Mouse (Mus musculus): ENCODE data around the gene Dck.

The Dck gene

GRCm38 (mm10) chr5:88791256-88792245 lies 26.8 kb downstream of the Dck start:
- DNase-seq (ENCODE audit: extremely low spot score, low spot score) = peak; percentile 61

- DNase-seq (ENCODE audit: extremely low spot score, low spot score) = no peak
These were observed 28.9 kb downstream of the Dck start for GRCm38 (mm10) chr5:88793676-88794075.

DNA sequence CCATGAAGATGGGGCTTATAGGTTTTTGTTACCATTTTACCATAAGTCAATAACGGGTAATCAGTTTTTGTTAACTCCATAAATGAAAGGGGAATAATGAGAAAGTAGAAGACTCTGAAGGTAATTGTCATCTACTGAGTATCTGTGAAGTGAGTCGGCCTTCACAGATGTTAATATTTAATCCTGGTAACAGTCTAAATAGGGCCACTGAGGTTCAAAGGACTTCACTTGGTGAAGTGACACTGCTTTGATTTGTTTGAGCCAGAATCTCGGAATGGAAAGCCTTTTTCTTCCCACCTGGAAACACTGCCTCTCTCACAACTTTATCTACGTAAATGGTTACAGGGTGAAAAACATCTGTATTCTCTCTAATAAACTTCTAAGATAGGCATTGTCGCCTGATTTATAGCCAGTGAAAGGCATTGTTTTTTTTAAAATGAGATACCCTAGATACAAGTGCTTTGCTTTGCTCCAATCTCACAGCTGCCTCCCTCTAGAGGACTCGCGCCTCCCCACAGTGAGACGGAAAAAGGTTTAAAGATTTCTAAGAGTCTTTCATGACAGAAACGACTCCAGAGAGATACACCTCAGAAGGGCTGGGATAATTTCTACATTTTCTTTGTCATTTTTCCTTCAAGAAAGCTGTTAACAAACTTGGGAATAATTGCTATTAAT lies 31.3 kb downstream of the Dck start:
- DNase-seq (ENCODE audit: extremely low spot score, low spot score) = no peak

DNA sequence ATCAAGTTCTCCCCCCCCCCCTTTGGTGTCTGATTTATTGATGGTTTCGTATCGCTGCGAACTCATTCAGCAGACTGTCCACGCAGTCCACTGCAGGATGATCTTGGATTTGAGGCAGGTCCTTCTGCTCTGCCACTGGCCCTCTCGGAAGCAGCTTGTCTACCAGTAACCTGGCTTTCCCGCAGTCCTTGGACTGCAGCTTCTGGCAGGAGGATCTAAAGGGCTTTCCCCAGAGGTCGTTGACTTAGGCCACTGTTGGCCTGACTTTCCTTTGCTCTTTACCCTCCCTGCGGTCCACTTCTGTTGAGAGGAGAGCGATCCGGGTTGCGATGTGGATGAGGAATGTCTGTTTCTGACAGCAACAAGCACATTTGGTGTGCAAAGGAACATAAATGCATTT lies 31.8 kb downstream of the Dck start:
- DNase-seq (ENCODE audit: extremely low spot score, low spot score) = no peak

- no peak for DNase-seq (ENCODE audit: extremely low spot score, low spot score)
These were observed 32.3 kb downstream of the Dck start for GRCm38 (mm10) chr5:88797121-88797520.

- no peak for DNase-seq (ENCODE audit: extremely low spot score, low spot score)
These were observed 40.8 kb downstream of the Dck start for GRCm38 (mm10) chr5:88805616-88806015.

GRCm38 (mm10) chr5:88806278-88806677 lies 41.5 kb downstream of the Dck start:
- no peak for DNase-seq (ENCODE audit: extremely low spot score, low spot score)

GRCm38 (mm10) chr5:88807342-88807741 lies 42.5 kb downstream of the Dck start:
- DNase-seq (ENCODE audit: extremely low spot score, low spot score) = no peak

DNA sequence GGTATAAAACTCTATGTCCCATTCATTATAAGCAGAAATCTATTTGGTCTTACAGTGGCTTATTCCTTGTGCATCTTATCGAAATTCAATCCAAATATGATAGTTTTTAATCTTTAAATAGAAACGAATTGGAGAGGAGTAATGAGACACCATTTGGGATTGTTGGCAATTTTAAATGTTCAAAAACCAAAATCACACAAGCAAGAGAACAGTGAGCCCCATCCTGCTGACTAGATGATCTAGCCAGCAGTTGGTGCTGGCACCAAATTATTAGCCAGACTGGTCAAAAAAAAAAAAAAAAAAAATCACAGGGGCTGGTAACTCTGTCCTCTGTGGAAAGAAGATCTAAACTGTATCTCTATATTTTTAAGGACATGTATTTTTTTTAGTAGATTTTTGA lies 48.4 kb downstream of the Dck start:
- DNase-seq (ENCODE audit: extremely low spot score, low spot score) = no peak

DNA sequence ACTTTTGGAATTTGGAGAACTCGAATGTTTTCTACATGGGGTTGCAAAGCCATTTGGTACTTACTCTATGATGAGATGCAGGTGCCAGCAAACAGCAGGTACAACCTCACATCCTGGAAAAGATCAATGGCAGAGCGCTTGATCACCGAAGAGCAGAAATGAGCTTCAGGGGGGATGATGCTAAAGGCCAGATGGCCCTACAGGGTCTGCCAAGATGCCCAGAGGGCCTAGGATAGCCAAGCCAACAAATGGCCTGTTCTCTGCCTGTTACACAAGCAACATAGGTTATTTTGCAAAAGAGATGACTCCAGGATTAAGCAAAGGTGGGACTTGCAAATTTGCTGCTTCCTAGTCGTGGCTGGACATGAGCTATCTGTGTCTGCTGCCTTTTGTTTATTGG lies 49.8 kb downstream of the Dck start:
- DNase-seq (ENCODE audit: extremely low spot score, low spot score) = no peak

DNA sequence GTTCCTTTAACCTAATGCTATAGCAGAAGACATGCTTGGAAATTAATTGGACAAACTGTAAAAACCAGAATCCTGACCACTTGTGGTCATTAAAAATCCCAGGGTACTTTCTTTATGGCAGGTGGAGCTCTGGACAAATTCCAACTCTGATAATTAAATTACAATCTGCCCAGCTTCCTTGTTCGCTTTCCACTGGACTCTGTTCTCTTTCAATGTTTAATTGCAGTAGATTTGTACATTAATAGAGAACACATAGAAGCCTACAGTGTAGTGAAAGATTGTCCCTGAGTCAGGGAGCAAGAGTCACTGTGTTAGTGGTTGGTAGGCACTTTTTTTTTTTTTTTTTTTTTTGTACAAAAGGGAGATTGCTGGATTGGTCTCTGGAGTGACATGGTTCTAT lies 56.7 kb downstream of the Dck start:
- no peak for DNase-seq (ENCODE audit: extremely low spot score, low spot score)

DNA sequence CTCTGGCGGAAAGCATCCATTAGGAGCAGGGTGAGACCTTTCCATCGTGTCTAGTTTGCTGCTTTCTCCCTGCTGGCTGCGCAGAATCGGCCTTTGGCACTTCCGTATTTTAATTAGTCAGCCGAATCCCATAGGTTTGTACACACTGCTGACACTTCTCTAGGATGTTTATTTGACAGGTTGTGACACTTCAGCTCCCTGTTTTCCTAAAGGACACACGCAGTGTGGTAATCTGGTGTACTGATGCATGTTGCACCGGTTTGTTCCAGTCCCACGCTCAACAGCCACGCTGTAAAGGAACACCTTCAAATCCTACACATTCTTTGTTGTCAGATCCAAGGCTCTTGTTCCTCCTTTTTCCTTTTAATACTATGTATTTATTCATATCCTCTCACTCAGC lies 60.0 kb downstream of the Dck start:
- no peak for DNase-seq (ENCODE audit: extremely low spot score, low spot score)

DNA sequence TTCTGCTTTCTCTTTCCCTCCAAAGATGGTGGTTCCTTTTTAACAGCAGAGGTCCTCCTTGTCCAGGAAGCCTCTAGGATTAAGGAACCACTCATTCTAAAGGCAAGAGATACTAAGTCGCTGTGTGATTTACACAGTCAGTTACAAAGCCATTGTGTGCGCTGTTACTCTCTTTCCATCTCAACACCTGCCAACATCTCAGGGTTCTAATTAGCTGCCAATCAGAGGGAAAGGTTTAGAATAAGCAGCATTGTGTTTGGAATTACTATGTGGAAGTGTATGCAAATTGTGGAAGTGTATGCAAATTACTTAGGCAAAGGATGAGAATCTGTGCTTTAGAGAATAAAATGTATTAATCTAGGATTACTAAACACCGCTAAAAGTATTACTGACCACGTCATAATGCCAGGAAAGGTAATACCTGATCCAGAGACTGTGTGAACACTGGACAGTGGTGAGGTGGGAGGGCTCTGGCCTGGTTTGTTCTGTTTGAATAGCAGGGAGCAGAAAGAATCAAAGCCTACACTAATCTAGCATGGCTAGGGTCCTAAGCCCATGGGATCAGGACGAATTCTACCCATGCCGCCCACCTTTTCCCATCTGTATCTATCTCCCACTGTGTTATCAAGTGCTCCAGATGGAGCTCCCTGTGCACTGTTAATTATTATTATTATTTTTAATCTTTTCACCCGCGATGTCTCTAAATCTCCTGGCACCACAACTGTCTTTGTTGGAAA lies 65.2 kb downstream of the Dck start:
- no peak for DNase-seq (ENCODE audit: extremely low spot score, low spot score)

DNA sequence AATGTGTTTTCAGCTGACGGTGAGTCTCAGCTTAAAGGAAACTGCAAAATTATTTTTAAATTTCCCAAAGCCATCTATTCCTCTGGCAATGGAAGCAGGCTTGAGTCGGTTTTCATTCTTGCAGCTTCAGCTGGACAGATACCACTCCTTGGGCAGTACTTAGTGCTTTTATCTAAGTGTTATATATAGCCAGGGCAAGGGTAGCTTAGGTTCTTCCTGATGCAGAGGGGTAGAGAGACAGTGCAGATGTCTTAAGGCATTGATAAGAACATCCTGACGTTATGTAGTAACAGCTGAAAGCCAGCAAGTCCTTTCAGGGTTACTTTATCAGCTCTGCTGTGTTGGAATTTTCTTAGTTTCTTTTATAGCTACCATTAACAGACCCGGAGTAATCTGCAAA lies 66.1 kb downstream of the Dck start:
- DNase-seq (ENCODE audit: extremely low spot score, low spot score) = no peak

GRCm38 (mm10) chr5:88831935-88832334 lies 67.1 kb downstream of the Dck start:
- DNase-seq (ENCODE audit: extremely low spot score, low spot score) = no peak
